Mouse (Mus musculus) liver, postnatal 0 days (tissue): Measurements from ENCODE around the gene Mat1a. TPM values are rescaled to one million over a fixed set of nuclear protein-coding genes. Genes with fewer than 3 reads are reported as not detected.
A peak's percentile ranks its signal among the peaks of the same experiment; 100 is the strongest.

Experiments used
- ATAC-seq: fragments of 200-750 bp; cut with Nextera tagmentation; 2 replicates; pipeline ENCODE4 v1.8.0; 2017; ENCODE audit warnings: mild to moderate bottlenecking, moderate library complexity
- DNase-seq: peaks from one replicate; pipeline ENCODE4 v3.0.0-alpha.2; 2016
- H3K27ac ChIP-seq: fragments of 300-500 bp; sonication (generic); 2 replicates; pipeline ENCODE4 v1.5.1; 2014; ENCODE audit warnings: antibody characterized with exemption, moderate library complexity, mild to moderate bottlenecking, low read depth
- H3K27me3 ChIP-seq: fragments of 300-500 bp; sonication (generic); 2 replicates; pipeline ENCODE4 v1.6.1; 2014; ENCODE audit warnings: low read length, control low read depth, mixed read lengths; ENCODE audit not compliant: insufficient read depth
- H3K36me3 ChIP-seq: fragments of 300-500 bp; sonication (generic); replicated peaks from 2 replicates; pipeline ENCODE4 v1.6.1; 2014; ENCODE audit warnings: mild to moderate bottlenecking, control low read depth, low read length, moderate library complexity, mixed read lengths; ENCODE audit not compliant: insufficient read depth
- H3K4me1 ChIP-seq: fragments of 300-500 bp; sonication (generic); 2 replicates; pipeline ENCODE4 v1.6.1; 2014; ENCODE audit warnings: antibody characterized with exemption, mild to moderate bottlenecking, control low read depth; ENCODE audit not compliant: insufficient read depth
- H3K4me2 ChIP-seq: fragments of 300-500 bp; sonication (generic); 2 replicates; pipeline ENCODE4 v1.6.1; 2014; ENCODE audit warnings: low read depth, mild to moderate bottlenecking, low read length, moderate library complexity, mixed read lengths
- H3K4me3 ChIP-seq: fragments of 300-500 bp; sonication (generic); 2 replicates; pipeline ENCODE4 v1.5.1; 2014; ENCODE audit warnings: low read depth, low read length
- H3K9ac ChIP-seq: fragments of 300-500 bp; sonication (generic); replicated peaks from 2 replicates; pipeline ENCODE4 v1.6.1; 2014; ENCODE audit warnings: mild to moderate bottlenecking, moderate library complexity
- H3K9me3 ChIP-seq: fragments of 300-500 bp; sonication (generic); 2 replicates; pipeline ENCODE4 v1.6.1; 2016; ENCODE audit warnings: mild to moderate bottlenecking, control low read depth, low read length, mixed read lengths
- CTCF ChIP-seq: sonication (generic); IDR thresholded peaks from 2 replicates; pipeline ENCODE4 v1.5.1; 2016; ENCODE audit warnings: antibody characterized with exemption, low read depth
- EP300 ChIP-seq: IDR thresholded peaks from 2 replicates; pipeline ENCODE4 v1.6.1; 2016; ENCODE audit warnings: antibody characterized with exemption, low read depth, mild to moderate bottlenecking
- WGBS: fragments of 180-500 bp; shearing (Covaris S2); extraction: QIAGEN DNeasy Blood & Tissue Kit; methylation state at CpG from one replicate; pipeline ENCODE4 v1.1.7; 2014; ENCODE audit not compliant: insufficient replicate concordance; 5-methylcytosine and 5-hydroxymethylcytosine counted together
- polyA plus RNA-seq: library from polyadenylated mRNA; unstranded; fragments of >200 nt; fragmentation: Nextera tagmentation; extraction: Ambion mirVana; gene quantifications from 2 replicates; pipeline ENCODE4 v1.2.1, GENCODE M21; 2015

Mat1a gene
- 1,129 and 1,137 TPM in 2 replicates for polyA plus RNA-seq

GRCm38 (mm10) chr14:41104853-41105444 is at the start of gene Mat1a:
Gene Mat1a (plus strand): TSS chr14:41105035.
- TF ChIP-seq EP300: peak; percentile 87
- TF ChIP-seq CTCF: no peak
- Histone ChIP-seq H3K36me3 (no peaks in the 10 kb centered on the region), H3K27ac (peak within 1 kb of the TSS; percentile 87), H3K4me2 (peak within 1 kb of the TSS; percentile 56), H3K4me1 (no peaks in the 10 kb centered on the region), H3K9me3 (no peaks in the 10 kb centered on the region), H3K4me3 (peak within 1 kb of the TSS; percentile 41), H3K9ac (peak within 1 kb of the TSS; percentile 71), H3K27me3 (no peaks in the 10 kb centered on the region)
- WGBS: 39% methylated on average over 10 of the region's 10 CpGs
- ATAC-seq (peak; percentile 84), DNase-seq (peak; percentile 70)

GRCm38 (mm10) chr14:41065168-41065567 is 39.7 kb upstream of the Mat1a start:
- WGBS: 37% methylated on average over 2 of the region's 2 CpGs
- H3K27me3 ChIP-seq: no peaks in the 10 kb centered on the region
- H3K9ac ChIP-seq: no peak overlapping the region
- H3K4me1 ChIP-seq: no peaks in the 10 kb centered on the region
- H3K27ac ChIP-seq: no peak overlapping the region
- no peaks in the 10 kb centered on the region for H3K9me3 ChIP-seq
- TF ChIP-seq EP300 (no peak; the same call in 1 of the 2 replicates), CTCF (no peak)
- no peak overlapping the region for H3K4me2 ChIP-seq
- no peaks in the 10 kb centered on the region for H3K36me3 ChIP-seq
- DNase-seq: peak; percentile 47
- peak; percentile 89 for ATAC-seq
- no peak overlapping the region for H3K4me3 ChIP-seq

- Histone ChIP-seq H3K36me3 (no peaks in the 10 kb centered on the region), H3K4me1 (no peaks in the 10 kb centered on the region), H3K9me3 (no peaks in the 10 kb centered on the region), H3K4me2 (no peak overlapping the region), H3K9ac (no peak overlapping the region), H3K27me3 (no peaks in the 10 kb centered on the region), H3K4me3 (no peak overlapping the region), H3K27ac (no peak overlapping the region)
- WGBS: 14% methylated on average over 1 of the region's 1 CpGs
- ATAC-seq (no peak), DNase-seq (no peak)
- TF ChIP-seq CTCF (no peak), EP300 (no peak)
Observed at GRCm38 (mm10) chr14:41066416-41066815, 38.4 kb upstream of the Mat1a start.

GRCm38 (mm10) chr14:41069108-41069507 is 35.7 kb upstream of the Mat1a start, which contains the start of gene Dydc2:
Gene Dydc2 (minus strand): TSS chr14:41069208.
- no peak for ATAC-seq
- no peaks in the 10 kb centered on the region for H3K27me3 ChIP-seq
- H3K9ac ChIP-seq: no peak within 1 kb of the TSS
- no peaks in the 10 kb centered on the region for H3K36me3 ChIP-seq
- 0 out of 2 replicates have a peak, but pooled peaks cover 6% of the 10 kb centered on the region for H3K4me1 ChIP-seq
- H3K4me3 ChIP-seq: no peak within 1 kb of the TSS
- DNase-seq: no peak
- H3K4me2 ChIP-seq: no peak within 1 kb of the TSS
- H3K27ac ChIP-seq: no peak within 1 kb of the TSS
- TF ChIP-seq CTCF (no peak), EP300 (no peak)
- H3K9me3 ChIP-seq: no peaks in the 10 kb centered on the region

GRCm38 (mm10) chr14:41070343-41070742 is 34.5 kb upstream of the Mat1a start:
- H3K27me3 ChIP-seq: no peaks in the 10 kb centered on the region
- H3K27ac ChIP-seq: no peak overlapping the region
- H3K4me2 ChIP-seq: no peak overlapping the region
- no peak for DNase-seq
- no peaks in the 10 kb centered on the region for H3K36me3 ChIP-seq
- no peak overlapping the region for H3K9ac ChIP-seq
- 67% methylated on average over 3 of the region's 3 CpGs for WGBS
- H3K4me1 ChIP-seq: 0 out of 2 replicates have a peak, but pooled peaks cover 6% of the 10 kb centered on the region
- ATAC-seq: no peak
- no peak overlapping the region for H3K4me3 ChIP-seq
- TF ChIP-seq EP300: no peak
- no peak for TF ChIP-seq CTCF
- H3K9me3 ChIP-seq: no peaks in the 10 kb centered on the region

GRCm38 (mm10) chr14:41072229-41072943 is 32.4 kb upstream of the Mat1a start, which contains the start of gene Dydc1:
Gene Dydc1 (plus strand): TSS chr14:41072911.
- 0 out of 2 replicates have a peak, but pooled peaks cover 6% of the 10 kb centered on the region for H3K4me1 ChIP-seq
- no peak within 1 kb of the TSS for H3K27ac ChIP-seq
- ATAC-seq (no peak), DNase-seq (peak; percentile 58)
- peak within 1 kb of the TSS; percentile 15; the same call in 1 of the 2 replicates for H3K4me3 ChIP-seq
- no peaks in the 10 kb centered on the region for H3K36me3 ChIP-seq
- H3K9me3 ChIP-seq: no peaks in the 10 kb centered on the region
- H3K4me2 ChIP-seq: peak within 1 kb of the TSS; percentile 48
- no peak within 1 kb of the TSS for H3K9ac ChIP-seq
- H3K27me3 ChIP-seq: no peaks in the 10 kb centered on the region
- WGBS: 11% methylated on average over 23 of the region's 23 CpGs
- TF ChIP-seq EP300 (no peak), CTCF (no peak)
